Mouse (Mus musculus) cortical plate, adult 2 months (tissue): ENCODE results near the gene Zbtb22.

Source experiments
- CTCF ChIP-seq: fragments of 200-500 bp; IDR thresholded peaks from 2 replicates; pipeline ENCODE4 v1.5.1; 2011; ENCODE audit warnings: mild to moderate bottlenecking, control low read depth, low read length; ENCODE audit not compliant: insufficient read depth; ENCODE audit errors: extremely low read depth
- POLR2A ChIP-seq: fragments of 200-500 bp; IDR thresholded peaks from 2 replicates; pipeline ENCODE4 v1.6.1; 2011; ENCODE audit warnings: mild to moderate bottlenecking, low read length, control low read depth; ENCODE audit not compliant: insufficient read depth; ENCODE audit errors: extremely low read depth

DNA sequence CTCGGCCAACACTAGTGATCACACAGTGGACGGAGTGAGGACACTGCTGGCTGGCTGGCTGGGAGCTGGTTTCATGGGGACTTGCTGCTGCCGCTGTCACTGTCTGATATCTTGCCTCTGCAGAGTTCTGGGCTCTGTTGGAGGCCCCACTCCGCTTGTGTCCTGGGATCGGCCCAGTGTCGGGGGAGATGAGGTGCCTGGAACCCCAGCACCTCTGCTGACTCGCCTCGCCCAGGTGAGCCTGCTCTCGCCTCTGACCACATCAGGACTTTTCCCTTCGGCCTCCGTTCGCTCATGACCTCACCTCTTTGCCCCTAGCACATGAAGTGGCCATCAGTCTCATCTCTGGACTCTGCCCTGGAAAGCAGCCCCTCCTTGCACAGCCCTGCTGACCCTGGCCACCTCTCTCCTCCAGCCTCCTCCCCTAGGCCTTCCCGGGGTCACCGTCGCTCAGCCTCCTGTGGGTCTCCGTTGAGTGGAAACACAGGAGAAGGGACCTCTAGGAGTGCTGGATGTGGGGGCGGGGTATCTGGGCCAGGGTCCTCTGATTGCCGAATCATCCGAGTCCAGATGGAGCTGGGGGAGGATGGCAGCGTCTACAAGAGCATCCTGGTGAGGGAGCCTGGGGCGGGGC, 19.8 kb downstream of the Zbtb22 start:
- TF ChIP-seq POLR2A, result no peak
- TF ChIP-seq CTCF, result no peak
